Mouse (Mus musculus) embryo, embryonic 11 days (tissue): Measurements from ENCODE around the gene Hdac10.

Experiments
- DNase-seq: peaks from one replicate; pipeline ENCODE4 v3.0.0-alpha.2; 2015

Gene Hdac10

GRCm38 (mm10) chr15:89128382-89129350 is at the start of gene Hdac10:
TSS of gene Hdac10 (minus strand) at chr15:89128700.
- DNase-seq: peak; percentile 90

GRCm38 (mm10) chr15:89177576-89178259 is 49.2 kb upstream of the Hdac10 start:
- no peak for DNase-seq

GRCm38 (mm10) chr15:89177121-89177520 is 48.6 kb upstream of the Hdac10 start:
- DNase-seq: peak; percentile 42

- no peak for DNase-seq
Observed at GRCm38 (mm10) chr15:89175411-89176155, 47.1 kb upstream of the Hdac10 start.

GRCm38 (mm10) chr15:89174889-89175339 is 46.4 kb upstream of the Hdac10 start:
- DNase-seq: no peak

- DNase-seq: peak; percentile 83
Observed at GRCm38 (mm10) chr15:89173906-89174214, 45.4 kb upstream of the Hdac10 start.

- DNase-seq: peak; percentile 81
Observed at GRCm38 (mm10) chr15:89173024-89173905, 44.8 kb upstream of the Hdac10 start.

GRCm38 (mm10) chr15:89172276-89172935 is 43.9 kb upstream of the Hdac10 start:
- DNase-seq: no peak

- DNase-seq: no peak
Observed at GRCm38 (mm10) chr15:89171526-89172051, 43.1 kb upstream of the Hdac10 start.

GRCm38 (mm10) chr15:89170102-89170501 is 41.6 kb upstream of the Hdac10 start:
- no peak for DNase-seq

GRCm38 (mm10) chr15:89169431-89169830 is 40.9 kb upstream of the Hdac10 start:
- peak; percentile 88 for DNase-seq

GRCm38 (mm10) chr15:89168922-89169321 is 40.4 kb upstream of the Hdac10 start:
- no peak for DNase-seq

- no peak for DNase-seq
Observed at GRCm38 (mm10) chr15:89165478-89165877, 37.0 kb upstream of the Hdac10 start.

- no peak for DNase-seq
Observed at GRCm38 (mm10) chr15:89161397-89161796, 32.9 kb upstream of the Hdac10 start.

- DNase-seq: no peak
Observed at GRCm38 (mm10) chr15:89158516-89158915, 30.0 kb upstream of the Hdac10 start.

- peak; percentile 89 for DNase-seq
Observed at GRCm38 (mm10) chr15:89157954-89158353, 29.5 kb upstream of the Hdac10 start.

GRCm38 (mm10) chr15:89152312-89152711 is 23.8 kb upstream of the Hdac10 start:
- peak; percentile 80 for DNase-seq

GRCm38 (mm10) chr15:89150041-89150390 is 21.5 kb upstream of the Hdac10 start:
- DNase-seq: peak; percentile 71

GRCm38 (mm10) chr15:89149271-89150040 is 21.0 kb upstream of the Hdac10 start, which contains the start of gene Mapk11:
TSS of gene Mapk11 (minus strand) at chr15:89149628.
- peak; percentile 70 for DNase-seq

GRCm38 (mm10) chr15:89148496-89149270 is 20.2 kb upstream of the Hdac10 start:
- DNase-seq: peak; percentile 58
